Mouse (Mus musculus): ENCODE measurements around the gene Cdc5l. TPM values are rescaled to one million over a fixed set of nuclear protein-coding genes. Genes with fewer than 3 reads are reported as not detected.
A peak's percentile ranks its signal among the peaks of the same experiment; 100 is the strongest.

Cdc5l gene
- 14.3 and 17.4 TPM in 2 replicates for polyA plus RNA-seq (2012; rRNA removed)

DNA sequence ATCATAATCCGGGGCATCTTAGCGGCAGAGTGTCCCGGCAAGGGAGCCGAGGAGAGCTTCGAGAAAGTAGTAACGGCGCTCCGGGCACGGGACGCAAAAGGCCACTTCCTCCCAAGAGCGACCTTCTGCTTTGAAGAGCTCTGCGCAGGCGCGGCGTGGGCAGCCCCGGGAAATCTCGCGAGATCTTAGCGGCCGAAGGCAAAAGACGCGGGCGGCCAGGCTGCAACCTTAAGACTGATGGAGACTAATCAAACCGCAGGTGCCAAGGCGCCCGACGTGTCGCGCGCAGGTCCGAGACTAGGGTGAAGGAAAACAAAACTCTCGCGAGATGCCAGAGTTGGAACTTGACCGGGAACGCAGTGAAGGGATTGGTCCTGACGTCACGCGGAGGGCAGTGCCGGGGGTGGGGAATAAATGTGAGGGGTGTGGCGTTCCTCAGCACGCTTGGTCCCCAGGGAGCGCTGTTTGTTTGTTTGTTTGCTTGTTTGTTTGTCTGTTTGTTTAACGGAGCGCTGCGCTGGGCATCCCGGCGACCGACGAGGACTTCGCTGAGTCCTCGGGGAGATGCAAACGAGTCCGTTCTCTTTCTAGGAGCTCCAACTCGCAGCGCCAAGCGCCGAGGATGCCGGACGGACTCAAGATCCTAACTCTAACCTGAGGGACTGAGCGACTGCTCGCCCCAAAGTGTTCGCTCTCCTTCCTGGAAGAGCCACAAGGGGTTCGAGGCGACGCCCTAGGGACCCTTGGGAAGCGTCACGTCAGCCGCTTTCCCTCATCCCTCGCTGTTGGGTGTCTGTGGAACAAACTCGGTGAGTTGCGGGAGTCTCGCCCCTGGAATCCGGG, at the start of gene Cdc5l:
TSS of gene Cdc5l (minus strand) at position 319 of the 843 bp plus-strand sequence.
- peak; percentile 90 for DNase-seq
- Histone ChIP-seq H3K27ac (ENCODE audit: control insufficient read depth, insufficient read depth, low read length) (peak within 1 kb of the TSS; percentile 46), H3K4me3 (ENCODE audit: control insufficient read depth, insufficient read depth, low read length) (peak within 1 kb of the TSS; percentile 91), H3K27me3 (ENCODE audit: control insufficient read depth, insufficient read depth, low read length) (no peaks in the 10 kb centered on the region), H3K4me1 (replicated peaks; ENCODE audit: control insufficient read depth, insufficient read depth, low read length) (peaks cover 2% of the 10 kb centered on the region; the same call in 1 of the 2 replicates), H3K36me3 (ENCODE audit: control insufficient read depth, insufficient read depth, low read length) (no peaks in the 10 kb centered on the region)
- under 1% methylated on average over 73 of the region's 73 CpGs for WGBS
- peak; percentile 90 for TF ChIP-seq POLR2A (IDR thresholded peaks at IDR 0.05; ENCODE audit: control insufficient read depth, extremely low read depth, insufficient read depth, low read length, poor library complexity)
- TF ChIP-seq CTCF (IDR thresholded peaks at IDR 0.05; ENCODE audit: borderline replicate concordance, control insufficient read depth, extremely low read depth, insufficient read depth, low read length, poor library complexity) = no peak

DNA sequence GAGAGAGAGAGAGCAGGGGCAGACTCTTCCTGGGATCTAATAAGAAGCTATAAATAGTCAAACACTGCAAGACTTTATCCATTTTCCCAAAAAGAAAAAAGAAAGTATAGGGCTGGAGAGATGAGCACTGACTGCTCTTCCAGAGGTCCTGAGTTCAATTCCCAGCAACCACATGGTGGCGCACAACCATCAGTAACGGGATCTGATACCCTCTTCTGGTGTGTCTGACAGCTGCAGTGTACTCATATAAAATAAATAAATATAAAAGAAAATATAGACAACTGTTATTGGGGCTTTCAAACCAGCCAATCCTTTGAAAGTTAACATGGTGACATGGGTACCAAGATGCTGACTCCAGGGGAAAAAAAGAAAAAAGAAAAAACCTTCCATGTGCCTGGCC, 46.9 kb upstream of the Cdc5l start:
- TF ChIP-seq CTCF (IDR thresholded peaks at IDR 0.05; ENCODE audit: borderline replicate concordance, control insufficient read depth, extremely low read depth, insufficient read depth, low read length, poor library complexity) (no peak), POLR2A (IDR thresholded peaks at IDR 0.05; ENCODE audit: control insufficient read depth, extremely low read depth, insufficient read depth, low read length, poor library complexity) (no peak)
- H3K27ac ChIP-seq (ENCODE audit: control insufficient read depth, insufficient read depth, low read length) = peak overlapping the region; percentile 31; the same call in 1 of the 2 replicates
- WGBS = 24% methylated on average over 2 of the region's 2 CpGs
- H3K27me3 ChIP-seq (ENCODE audit: control insufficient read depth, insufficient read depth, low read length) = no peaks in the 10 kb centered on the region
- no peaks in the 10 kb centered on the region for H3K36me3 ChIP-seq (ENCODE audit: control insufficient read depth, insufficient read depth, low read length)
- H3K4me1 ChIP-seq (replicated peaks; ENCODE audit: control insufficient read depth, insufficient read depth, low read length) = peaks cover 11% of the 10 kb centered on the region
- H3K4me3 ChIP-seq (ENCODE audit: control insufficient read depth, insufficient read depth, low read length) = no peak overlapping the region
- DNase-seq = peak; percentile 64

DNA sequence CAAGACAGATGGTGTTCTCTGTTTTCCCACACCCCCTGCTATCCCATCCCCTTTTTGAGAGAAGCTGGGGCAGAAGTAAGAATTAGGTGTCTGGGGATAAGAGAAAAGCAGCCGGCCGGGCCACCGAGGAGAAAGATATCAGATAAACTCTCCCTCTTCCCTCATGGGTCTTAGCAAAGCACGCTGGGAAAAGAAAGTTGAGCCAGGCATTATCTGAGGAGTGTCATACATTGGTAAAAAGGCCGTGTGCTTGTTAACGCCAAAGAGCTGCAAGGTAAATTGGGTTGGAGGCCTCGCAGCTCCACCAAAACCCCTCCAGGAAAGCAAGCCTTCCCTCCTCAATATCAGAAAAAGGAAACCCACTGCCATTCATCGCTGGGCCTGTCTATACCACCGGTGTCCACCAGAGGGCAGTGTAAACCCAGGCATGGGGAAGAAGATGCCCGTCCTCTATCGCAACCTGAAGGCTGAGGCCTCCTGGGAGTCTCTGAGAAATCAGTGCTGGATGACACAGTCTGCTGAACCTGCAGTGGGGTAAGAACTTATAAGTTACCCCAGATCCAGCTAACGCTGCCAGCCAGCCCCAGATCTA, 44.8 kb upstream of the Cdc5l start:
- H3K36me3 ChIP-seq (ENCODE audit: control insufficient read depth, insufficient read depth, low read length) = no peaks in the 10 kb centered on the region
- H3K27ac ChIP-seq (ENCODE audit: control insufficient read depth, insufficient read depth, low read length) = no peak overlapping the region
- no peak overlapping the region for H3K4me3 ChIP-seq (ENCODE audit: control insufficient read depth, insufficient read depth, low read length)
- peaks cover 14% of the 10 kb centered on the region for H3K4me1 ChIP-seq (replicated peaks; ENCODE audit: control insufficient read depth, insufficient read depth, low read length)
- H3K27me3 ChIP-seq (ENCODE audit: control insufficient read depth, insufficient read depth, low read length) = no peaks in the 10 kb centered on the region
- peak; percentile 89; the same call in 1 of the 2 replicates for TF ChIP-seq CTCF (IDR thresholded peaks at IDR 0.05; ENCODE audit: borderline replicate concordance, control insufficient read depth, extremely low read depth, insufficient read depth, low read length, poor library complexity)
- no peak for TF ChIP-seq POLR2A (IDR thresholded peaks at IDR 0.05; ENCODE audit: control insufficient read depth, extremely low read depth, insufficient read depth, low read length, poor library complexity)
- DNase-seq = peak; percentile 92
- WGBS = 13% methylated on average over 12 of the region's 12 CpGs

DNA sequence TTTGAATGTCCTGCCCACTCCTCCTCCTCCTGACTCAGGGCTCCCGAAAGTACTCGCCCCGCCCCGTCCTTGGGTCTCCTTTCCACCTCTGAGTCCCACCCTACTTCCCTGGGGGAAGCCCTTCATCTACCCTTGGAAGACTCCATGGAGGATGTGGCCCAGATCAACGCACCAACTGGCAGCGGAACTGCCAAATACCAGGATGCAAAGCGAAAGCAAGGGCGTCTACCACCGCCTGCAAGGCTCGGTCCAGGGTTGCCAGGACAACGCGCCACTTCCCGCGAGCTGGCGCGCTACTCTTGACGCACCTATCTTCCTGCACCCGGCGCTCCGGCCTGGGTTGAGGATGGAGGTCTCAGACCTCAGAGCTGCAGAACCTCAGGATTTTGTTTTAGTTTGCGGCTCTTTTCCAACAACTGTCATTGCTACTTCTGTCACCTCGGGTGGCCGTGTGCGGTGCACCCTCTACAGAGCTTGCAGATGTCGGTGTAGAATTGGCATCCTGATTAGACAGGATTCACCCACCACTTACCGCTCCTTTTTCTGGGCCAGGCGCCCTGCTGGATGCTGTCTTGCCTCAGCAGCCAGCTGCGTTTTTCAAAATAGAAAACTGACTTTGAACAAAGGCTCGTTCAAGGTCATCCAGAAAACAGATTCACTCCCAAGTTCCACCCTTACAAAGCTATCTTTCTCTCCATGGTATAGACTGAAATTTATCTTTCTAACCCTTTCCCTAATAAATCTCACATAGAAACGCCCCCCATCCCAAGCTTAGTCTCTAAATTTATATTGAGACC, 41.3 kb upstream of the Cdc5l start, which contains the start of gene Spats1:
TSS of gene Spats1 (minus strand) at position 747 of the 797 bp plus-strand sequence.
- Histone ChIP-seq H3K36me3 (ENCODE audit: control insufficient read depth, insufficient read depth, low read length) (no peaks in the 10 kb centered on the region), H3K4me1 (replicated peaks; ENCODE audit: control insufficient read depth, insufficient read depth, low read length) (peaks cover 10% of the 10 kb centered on the region), H3K27me3 (ENCODE audit: control insufficient read depth, insufficient read depth, low read length) (no peaks in the 10 kb centered on the region), H3K27ac (ENCODE audit: control insufficient read depth, insufficient read depth, low read length) (no peak within 1 kb of the TSS), H3K4me3 (ENCODE audit: control insufficient read depth, insufficient read depth, low read length) (peak within 1 kb of the TSS; percentile 38)
- 4% methylated on average over 30 of the region's 30 CpGs for WGBS
- TF ChIP-seq POLR2A (IDR thresholded peaks at IDR 0.05; ENCODE audit: control insufficient read depth, extremely low read depth, insufficient read depth, low read length, poor library complexity) (no peak), CTCF (IDR thresholded peaks at IDR 0.05; ENCODE audit: borderline replicate concordance, control insufficient read depth, extremely low read depth, insufficient read depth, low read length, poor library complexity) (0 out of 2 replicates have a peak, but pooled peaks have one; percentile 14)
- DNase-seq = peak; percentile 68

DNA sequence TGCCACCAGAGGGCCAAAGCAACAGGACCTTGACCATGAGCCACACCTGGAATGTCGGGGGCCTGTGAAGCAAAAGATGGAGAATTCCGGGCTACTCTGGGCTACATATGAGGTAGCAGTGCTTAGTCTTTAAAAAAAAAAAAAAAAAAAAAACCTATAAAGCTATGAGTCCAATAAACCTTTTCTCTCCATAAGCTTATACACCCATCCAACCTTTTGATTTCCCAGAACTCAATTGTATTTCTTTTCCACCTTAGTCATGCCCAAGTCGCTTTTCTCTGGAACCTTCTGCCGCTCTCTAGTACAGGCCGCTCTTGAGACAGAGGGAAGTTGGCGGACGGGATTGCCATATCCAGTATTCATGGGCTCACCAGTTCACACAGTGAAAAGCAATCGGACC, 40.6 kb upstream of the Cdc5l start:
- WGBS = 83% methylated on average over 8 of the region's 8 CpGs
- no peak for DNase-seq
- no peaks in the 10 kb centered on the region for H3K36me3 ChIP-seq (ENCODE audit: control insufficient read depth, insufficient read depth, low read length)
- H3K4me3 ChIP-seq (ENCODE audit: control insufficient read depth, insufficient read depth, low read length) = no peak overlapping the region
- no peaks in the 10 kb centered on the region for H3K27me3 ChIP-seq (ENCODE audit: control insufficient read depth, insufficient read depth, low read length)
- TF ChIP-seq CTCF (IDR thresholded peaks at IDR 0.05; ENCODE audit: borderline replicate concordance, control insufficient read depth, extremely low read depth, insufficient read depth, low read length, poor library complexity) (no peak), POLR2A (IDR thresholded peaks at IDR 0.05; ENCODE audit: control insufficient read depth, extremely low read depth, insufficient read depth, low read length, poor library complexity) (no peak)
- no peak overlapping the region for H3K27ac ChIP-seq (ENCODE audit: control insufficient read depth, insufficient read depth, low read length)
- H3K4me1 ChIP-seq (replicated peaks; ENCODE audit: control insufficient read depth, insufficient read depth, low read length) = peaks cover 10% of the 10 kb centered on the region

DNA sequence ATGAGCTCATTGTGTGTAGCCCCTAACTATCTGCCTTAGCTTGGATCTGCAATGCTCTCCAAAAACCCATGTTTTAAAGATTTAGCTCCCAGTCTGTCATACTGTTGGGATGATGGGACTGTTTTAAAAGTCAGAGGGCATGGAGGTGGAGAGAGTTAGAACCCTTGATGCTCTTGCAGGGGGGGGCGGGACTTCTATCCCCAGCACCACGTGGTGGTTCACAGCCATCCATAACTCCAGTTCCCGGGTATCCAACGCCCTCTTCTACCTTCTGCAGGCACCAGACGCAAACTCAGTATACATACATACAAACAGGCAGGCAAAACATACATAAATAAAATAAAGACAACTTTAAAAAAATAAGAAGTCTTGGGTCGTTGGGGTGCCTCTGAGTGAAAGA, 40.1 kb upstream of the Cdc5l start:
- WGBS = 88% methylated on average over 6 of the region's 6 CpGs
- Histone ChIP-seq H3K4me3 (ENCODE audit: control insufficient read depth, insufficient read depth, low read length) (no peak overlapping the region), H3K27me3 (ENCODE audit: control insufficient read depth, insufficient read depth, low read length) (no peaks in the 10 kb centered on the region), H3K27ac (ENCODE audit: control insufficient read depth, insufficient read depth, low read length) (no peak overlapping the region), H3K36me3 (ENCODE audit: control insufficient read depth, insufficient read depth, low read length) (no peaks in the 10 kb centered on the region), H3K4me1 (replicated peaks; ENCODE audit: control insufficient read depth, insufficient read depth, low read length) (peaks cover 10% of the 10 kb centered on the region)
- TF ChIP-seq POLR2A (IDR thresholded peaks at IDR 0.05; ENCODE audit: control insufficient read depth, extremely low read depth, insufficient read depth, low read length, poor library complexity) (no peak), CTCF (IDR thresholded peaks at IDR 0.05; ENCODE audit: borderline replicate concordance, control insufficient read depth, extremely low read depth, insufficient read depth, low read length, poor library complexity) (no peak)
- DNase-seq = no peak
